In the genomic region with DNA sequence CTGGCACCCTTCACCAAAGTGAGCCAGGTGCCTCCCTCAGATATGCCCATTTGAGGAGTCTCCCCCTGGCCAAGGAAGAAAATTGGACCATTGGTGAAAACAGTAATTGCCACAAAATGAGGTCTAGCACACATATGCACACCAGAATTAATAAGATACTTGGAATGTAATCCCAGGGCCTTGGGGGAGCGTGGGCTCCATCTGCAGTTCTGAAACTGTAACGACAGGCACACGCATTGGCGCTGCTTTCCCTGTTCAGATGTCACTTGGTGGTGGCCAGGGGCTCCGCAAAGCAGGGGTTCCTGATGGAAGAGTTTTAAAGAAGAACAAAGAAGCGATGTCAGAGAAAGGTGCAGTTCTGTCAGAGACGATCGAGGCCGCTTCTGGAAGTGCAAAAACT, we compare ENCODE assay signal across 8 mouse cellular contexts. TPM values are rescaled to one million over a fixed set of nuclear protein-coding genes. Genes with fewer than 3 reads are reported as not detected.
DNase-seq lines count a peak whose midpoint lies in the region; ATAC-seq lines count a peak whose summit lies in the region.

No protein-coding gene starts in this region.

- H3K27me3 ChIP-seq in intestine, embryonic 14.5 days (replicated peaks; ENCODE audit: control insufficient read depth, insufficient read depth, low read length) = no peaks in the 10 kb centered on the region
- no peaks in the 10 kb centered on the region for H3K27me3 ChIP-seq in intestine, embryonic 16.5 days (replicated peaks; ENCODE audit: control insufficient read depth, insufficient read depth, low read length)
- H3K27me3 ChIP-seq in neural tube, embryonic 11.5 days (ENCODE audit: control insufficient read depth, insufficient read depth, low read length) = no peaks in the 10 kb centered on the region

- peak; percentile 60 for DNase-seq in intestine, embryonic 14.5 days (ENCODE audit: low spot score)
- peak; percentile 42 for DNase-seq in 3T3-L1 (ENCODE audit: low read depth, low spot score)
- DNase-seq in ES-CJ7 (ENCODE audit: low read depth, low spot score) = peak; percentile 34
- peak; percentile 39 to 69 for DNase-seq in frontal cortex, postnatal 36 days (ENCODE audit: low spot score in 2 of 2)
- DNase-seq in neural tube, embryonic 11.5 days (ENCODE audit: low spot score) = peak; percentile 45
- no peak for DNase-seq in urinary bladder, adult 2 months (ENCODE audit: low spot score)
- no peak for DNase-seq in gastrocnemius, postnatal 4 days (ENCODE audit: low spot score in 2 of 2)

- no peak overlapping the region for H3K27ac ChIP-seq in intestine, embryonic 14.5 days (ENCODE audit: low read depth)
- H3K27ac ChIP-seq in intestine, embryonic 16.5 days (ENCODE audit: low read length) = no peak overlapping the region
- H3K27ac ChIP-seq in neural tube, embryonic 11.5 days (ENCODE audit: low read depth, low read length) = no peak overlapping the region

- no peak overlapping the region for H3K4me3 ChIP-seq in intestine, embryonic 14.5 days (ENCODE audit: low read depth, low read length)
- H3K4me3 ChIP-seq in intestine, embryonic 16.5 days (ENCODE audit: low read length) = no peak overlapping the region
- H3K4me3 ChIP-seq in neural tube, embryonic 11.5 days (ENCODE audit: low read depth, low read length) = no peak overlapping the region

- no peak overlapping the region for H3K4me2 ChIP-seq in intestine, embryonic 14.5 days (ENCODE audit: low read length)
- H3K4me2 ChIP-seq in intestine, embryonic 16.5 days (ENCODE audit: low read depth, low read length) = no peak overlapping the region
- H3K4me2 ChIP-seq in neural tube, embryonic 11.5 days (ENCODE audit: low read depth) = no peak overlapping the region

- peaks cover 81% of the 10 kb centered on the region for H3K36me3 ChIP-seq in intestine, embryonic 14.5 days (ENCODE audit: control insufficient read depth, insufficient read depth, low read length)
- peaks cover 18% of the 10 kb centered on the region for H3K36me3 ChIP-seq in intestine, embryonic 16.5 days (ENCODE audit: control insufficient read depth, insufficient read depth, low read length)
- peaks cover 4% of the 10 kb centered on the region for H3K36me3 ChIP-seq in neural tube, embryonic 11.5 days (ENCODE audit: control insufficient read depth, insufficient read depth, low read length)

- H3K9ac ChIP-seq in intestine, embryonic 14.5 days (ENCODE audit: low read length) = no peak overlapping the region
- no peak overlapping the region for H3K9ac ChIP-seq in intestine, embryonic 16.5 days (ENCODE audit: low read depth, low read length)
- no peak overlapping the region for H3K9ac ChIP-seq in neural tube, embryonic 11.5 days (ENCODE audit: low read length)

- WGBS in intestine, embryonic 14.5 days = 71% methylated on average over 9 of the region's 9 CpGs
- 74% methylated on average over 9 of the region's 9 CpGs for WGBS in intestine, embryonic 16.5 days
- 76% methylated on average over 9 of the region's 9 CpGs for whole genome bisulfite sequencing in neural tube, embryonic 11.5 days

- H3K9me3 ChIP-seq in intestine, embryonic 14.5 days (ENCODE audit: control insufficient read depth, low read length) = no peaks in the 10 kb centered on the region
- no peaks in the 10 kb centered on the region for H3K9me3 ChIP-seq in intestine, embryonic 16.5 days (ENCODE audit: control insufficient read depth, low read length)
- H3K9me3 ChIP-seq in neural tube, embryonic 11.5 days (ENCODE audit: control insufficient read depth, low read length) = no peaks in the 10 kb centered on the region

- ATAC-seq in intestine, embryonic 14.5 days (replicated peaks; ENCODE audit: low FRiP score, low TSS enrichment, low read depth) = no peak
- ATAC-seq in intestine, embryonic 16.5 days = no peak
- no peak for ATAC-seq in neural tube, embryonic 11.5 days (ENCODE audit: insufficient read depth, low FRiP score, low TSS enrichment)

- H3K4me1 ChIP-seq in intestine, embryonic 14.5 days (replicated peaks; ENCODE audit: control insufficient read depth, insufficient read depth, low read length) = no peaks in the 10 kb centered on the region; the same call in 1 of the 2 replicates
- no peaks in the 10 kb centered on the region for H3K4me1 ChIP-seq in intestine, embryonic 16.5 days (ENCODE audit: control insufficient read depth, insufficient read depth, low read length)
- H3K4me1 ChIP-seq in neural tube, embryonic 11.5 days (ENCODE audit: control insufficient read depth, insufficient read depth, low read length) = no peaks in the 10 kb centered on the region

RNA-seq across cellular contexts. Expression of a gene that starts 17.8 kb away (rescaled TPM):
- 9.0 and 10.0 TPM in 2 replicates for polyA plus RNA-seq in intestine, embryonic 14.5 days (2014; fragmentation: Nextera tagmentation; extraction: Ambion mirVana)
- polyA plus RNA-seq in intestine, embryonic 16.5 days (2015; fragmentation: Nextera tagmentation; extraction: Ambion mirVana) = 3.5 and 4.0 TPM in 2 replicates
- 1.8 and 2.3 TPM in 2 replicates for polyA plus RNA-seq in neural tube, embryonic 11.5 days (2014; fragmentation: Nextera tagmentation; extraction: Ambion mirVana)
- polyA plus RNA-seq in urinary bladder, adult 2 months (2012; rRNA removed) = 17.3 and 22.7 TPM in 2 replicates
- total RNA-seq in gastrocnemius, postnatal 4 days (2021) = 10 to 100 TPM; 31.6 to 39.0 TPM

Comparison
In these comparisons a context has a peak if more than half of its experiments do, and no peak if none do; other contexts are left out.
1. DNase-seq: peak in intestine, embryonic 14.5 days (single experiment), 3T3-L1 (single experiment), ES-CJ7 (single experiment), frontal cortex, postnatal 36 days (2 of 2) and neural tube, embryonic 11.5 days (single experiment); none in urinary bladder, adult 2 months (single experiment) and gastrocnemius, postnatal 4 days (0 of 2).